Mouse (Mus musculus) lung, postnatal 0 days (tissue): ENCODE results near the gene Col9a1.

Source experiments
- CTCF ChIP-seq: IDR thresholded peaks from 2 replicates; pipeline ENCODE4 v1.5.1; 2016; ENCODE audit warnings: antibody characterized with exemption, mild to moderate bottlenecking
- EP300 ChIP-seq: IDR thresholded peaks from 2 replicates; pipeline ENCODE4 v1.6.1; 2016; ENCODE audit warnings: antibody characterized with exemption, mild to moderate bottlenecking, control low read depth

GRCm38 (mm10) chr1:24294979-24295942 is 117.9 kb downstream of the Col9a1 start:
- no peak for TF ChIP-seq EP300
- no peak for TF ChIP-seq CTCF
